Mouse (Mus musculus): Measurements from ENCODE around the gene Znrf4. TPM values are rescaled to one million over a fixed set of nuclear protein-coding genes. Genes with fewer than 3 reads are reported as not detected.
"Not testable (repeated sequence)": the region's sequence is repeated elsewhere in the genome, so short reads cannot be mapped to it uniquely, and the experiment has no call there.

The Znrf4 gene
- total RNA-seq, 4 experiments from 2014 or later, result not detected

GRCm38 (mm10) chr17:56536192-56536591, 24.0 kb upstream of the Znrf4 start:
- DNase-seq (ENCODE audit: low spot score in 2 of 2), result peak in 1 of 2 experiments; percentile 25

GRCm38 (mm10) chr17:56524943-56525342, 12.7 kb upstream of the Znrf4 start:
- no peak for DNase-seq (ENCODE audit: low spot score in 2 of 2)

- no peak for DNase-seq (ENCODE audit: low spot score in 2 of 2)
Measured at GRCm38 (mm10) chr17:56522744-56523143, 10.5 kb upstream of the Znrf4 start.

GRCm38 (mm10) chr17:56515690-56516410, 3.6 kb upstream of the Znrf4 start:
- DNase-seq (ENCODE audit: low spot score in 2 of 2), result no peak

GRCm38 (mm10) chr17:56514916-56515315, 2.7 kb upstream of the Znrf4 start:
- DNase-seq (ENCODE audit: low spot score in 2 of 2), result peak in 1 of 2 experiments; percentile 2

GRCm38 (mm10) chr17:56514330-56514729, 2.1 kb upstream of the Znrf4 start:
- DNase-seq (ENCODE audit: low spot score in 2 of 2), result peak in 1 of 2 experiments; percentile 2

GRCm38 (mm10) chr17:56511707-56512090, 532 bp downstream of the Znrf4 start:
- DNase-seq (ENCODE audit: low spot score in 2 of 2), result no peak

- peak in 1 of 2 experiments; percentile 8 for DNase-seq (ENCODE audit: low spot score in 2 of 2)
Measured at GRCm38 (mm10) chr17:56510970-56511706, 1.1 kb downstream of the Znrf4 start.

- peak in 1 of 2 experiments; percentile 52 for DNase-seq (ENCODE audit: low spot score in 2 of 2)
Measured at GRCm38 (mm10) chr17:56510473-56510969, 1.7 kb downstream of the Znrf4 start.

GRCm38 (mm10) chr17:56509707-56510472, 2.3 kb downstream of the Znrf4 start:
- peak; percentile 45 to 55 for DNase-seq (ENCODE audit: low spot score in 2 of 2)

- peak; percentile 3 to 4 for DNase-seq (ENCODE audit: low spot score in 2 of 2)
Measured at GRCm38 (mm10) chr17:56509021-56509640, 3.1 kb downstream of the Znrf4 start.

- peak; percentile 97 to 98 for DNase-seq (ENCODE audit: low spot score in 2 of 2)
Measured at GRCm38 (mm10) chr17:56507161-56508068, 4.8 kb downstream of the Znrf4 start.

GRCm38 (mm10) chr17:56506417-56507065, 5.7 kb downstream of the Znrf4 start:
- no peak for DNase-seq (ENCODE audit: low spot score in 2 of 2)

- DNase-seq (ENCODE audit: low spot score in 2 of 2), result no peak
Measured at GRCm38 (mm10) chr17:56505401-56505800, 6.8 kb downstream of the Znrf4 start.

- peak in 1 of 2 experiments; percentile 77 for DNase-seq (ENCODE audit: low spot score in 2 of 2)
Measured at GRCm38 (mm10) chr17:56502526-56502925, 9.7 kb downstream of the Znrf4 start.

- not testable (repeated sequence) for DNase-seq (ENCODE audit: low spot score in 2 of 2)
Measured at GRCm38 (mm10) chr17:56501635-56502400, 10.4 kb downstream of the Znrf4 start.

- DNase-seq (ENCODE audit: low spot score in 2 of 2), result no peak
Measured at GRCm38 (mm10) chr17:56499229-56499628, 13.0 kb downstream of the Znrf4 start.

- no peak for DNase-seq (ENCODE audit: low spot score in 2 of 2)
Measured at GRCm38 (mm10) chr17:56494480-56494879, 17.8 kb downstream of the Znrf4 start.

GRCm38 (mm10) chr17:56493841-56494240, 18.4 kb downstream of the Znrf4 start:
- peak; percentile 71 to 73 for DNase-seq (ENCODE audit: low spot score in 2 of 2)

Measured in layer of hippocampus, adult 8-10 months (tissue).